18 mouse cellular contexts compared by ENCODE assay signal in the genomic region with DNA sequence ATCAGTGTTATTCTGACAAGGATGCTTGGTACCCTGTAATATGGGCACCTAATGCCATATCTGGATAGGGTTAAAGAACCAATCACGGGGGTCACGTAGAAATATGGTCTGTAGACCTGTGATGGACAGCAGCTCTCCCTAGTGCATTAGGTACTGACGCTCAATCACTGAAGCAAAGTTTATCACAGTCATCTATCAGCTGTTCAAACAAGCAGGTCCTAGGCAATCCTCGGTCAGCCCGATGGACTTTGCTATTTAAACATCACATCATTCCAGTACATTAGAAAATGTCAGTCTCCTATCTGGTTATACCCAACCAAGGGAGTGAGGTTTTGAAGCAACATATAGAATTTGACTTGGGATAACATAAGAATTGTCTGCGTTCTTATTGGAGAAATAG.
"Had no signal": no experiment of that assay in that cellular context is flagged by ENCODE, and none has a peak within 500 bp of the region (broad histone marks: within the 10 kb centered on the region; RNA-seq: fewer than 3 reads in every experiment).

No protein-coding gene starts in this region.

- H3K9ac ChIP-seq: lung, embryonic 14.5 days; midbrain, embryonic 12.5 days; neural tube, embryonic 13.5 days; neural tube, embryonic 15.5 days had no signal

- H3K4me1 ChIP-seq: midbrain, embryonic 10.5 days; midbrain, embryonic 12.5 days; neural tube, embryonic 13.5 days; neural tube, embryonic 15.5 days had no signal

- DNase-seq: lung, embryonic 14.5 days; lung, postnatal 10 days; lung, postnatal 4 days; midbrain, embryonic 14.5 days; retina, postnatal 1 day; right cerebral cortex, adult 18-20 months; right cerebral cortex, postnatal 25 days; right cerebral cortex, postnatal 4 days; spleen, adult 18-20 months; thymus, adult 18-20 months; thymus, postnatal 14 days; thymus, postnatal 36 days had no signal

- H3K4me2 ChIP-seq: lung, embryonic 14.5 days; midbrain, embryonic 12.5 days; neural tube, embryonic 13.5 days; neural tube, embryonic 15.5 days had no signal

- H3K36me3 ChIP-seq: midbrain, embryonic 10.5 days; midbrain, embryonic 12.5 days; neural tube, embryonic 13.5 days; neural tube, embryonic 15.5 days had no signal

- H3K9me3 ChIP-seq: midbrain, embryonic 10.5 days; midbrain, embryonic 12.5 days; neural tube, embryonic 13.5 days; neural tube, embryonic 15.5 days had no signal

- ATAC-seq: midbrain, embryonic 16.5 days had no signal

- H3K4me3 ChIP-seq: midbrain, embryonic 10.5 days; midbrain, embryonic 12.5 days; myocyte; neural tube, embryonic 13.5 days; neural tube, embryonic 15.5 days had no signal

- H3K27ac ChIP-seq: midbrain, embryonic 10.5 days; midbrain, embryonic 12.5 days; neural tube, embryonic 13.5 days; neural tube, embryonic 15.5 days had no signal

- H3K27me3 ChIP-seq: midbrain, embryonic 12.5 days; neural tube, embryonic 13.5 days; neural tube, embryonic 15.5 days had no signal
